Mouse (Mus musculus) hindlimb bud, embryonic 11.5 days (tissue): ENCODE measurements at regions not wholly inside any gene's neighbourhood (a gene's known extent, or its start where the extent isn't known, plus 50 kb on each side); places are given as distances from the start of the nearest gene placed in this dataset.

Source experiments
- DNase-seq: peaks from one replicate; pipeline ENCODE4 v3.0.0-alpha.2; 2012; ENCODE audit warnings: low read depth, low spot score; ENCODE audit errors: extremely low spot score

- DNase-seq: no peak
Observed at GRCm38 (mm10) chr11:71410582-71410981, 180.0 kb upstream of the Nlrp1b start.

GRCm38 (mm10) chr11:71411958-71412357, 181.4 kb upstream of the Nlrp1b start:
- no peak for DNase-seq

- no peak for DNase-seq
Observed at GRCm38 (mm10) chr11:71414403-71415140, 184.0 kb upstream of the Nlrp1b start.

GRCm38 (mm10) chr11:71415451-71415850, 184.9 kb upstream of the Nlrp1b start:
- no peak for DNase-seq

GRCm38 (mm10) chr11:71422291-71422840, 191.8 kb upstream of the Nlrp1b start:
- no peak for DNase-seq

- no peak for DNase-seq
Observed at GRCm38 (mm10) chr11:71423242-71423641, 192.7 kb upstream of the Nlrp1b start.

- no peak for DNase-seq
Observed at GRCm38 (mm10) chr11:71424879-71425278, 194.3 kb upstream of the Nlrp1b start.

GRCm38 (mm10) chr11:71429739-71430138, 199.2 kb upstream of the Nlrp1b start:
- no peak for DNase-seq

- DNase-seq: no peak
Observed at GRCm38 (mm10) chr11:71434241-71434640, 203.7 kb upstream of the Nlrp1b start.

- DNase-seq: no peak
Observed at GRCm38 (mm10) chr11:71434886-71435285, 204.4 kb upstream of the Nlrp1b start.

GRCm38 (mm10) chr11:71435745-71436144, 205.2 kb upstream of the Nlrp1b start:
- no peak for DNase-seq

- no peak for DNase-seq
Observed at GRCm38 (mm10) chr11:71436335-71436734, 205.8 kb upstream of the Nlrp1b start.

GRCm38 (mm10) chr11:71436801-71437200, 206.3 kb upstream of the Nlrp1b start:
- no peak for DNase-seq

- DNase-seq: peak; percentile 2
Observed at GRCm38 (mm10) chr11:71439871-71440270, 209.3 kb upstream of the Nlrp1b start.

- DNase-seq: no peak
Observed at GRCm38 (mm10) chr11:71440392-71440791, 209.9 kb upstream of the Nlrp1b start.

- DNase-seq: no peak
Observed at GRCm38 (mm10) chr11:71444056-71444455, 213.5 kb upstream of the Nlrp1b start.

GRCm38 (mm10) chr11:71446641-71447040, 216.1 kb upstream of the Nlrp1b start:
- DNase-seq: no peak

GRCm38 (mm10) chr11:71447841-71448745, 217.6 kb upstream of the Nlrp1b start:
- no peak for DNase-seq

GRCm38 (mm10) chr11:71480094-71480493, 249.6 kb upstream of the Nlrp1b start:
- DNase-seq: no peak

- DNase-seq: no peak
Observed at GRCm38 (mm10) chr11:71497863-71498262, 251.9 kb upstream of the Wscd1 start.

GRCm38 (mm10) chr11:71498299-71498698, 251.4 kb upstream of the Wscd1 start:
- DNase-seq: no peak

- no peak for DNase-seq
Observed at GRCm38 (mm10) chr11:71502156-71502555, 247.6 kb upstream of the Wscd1 start.
